ENCODE assay signal across 26 mouse cellular contexts in genomic region chr1:132903519-132903918, GRCm38 (mm10). TPM values are rescaled to one million over a fixed set of nuclear protein-coding genes. Genes with fewer than 3 reads are reported as not detected.
"Had no signal": no experiment of that assay in that cellular context is flagged by ENCODE, and none has a peak within 500 bp of the region (broad histone marks: within the 10 kb centered on the region; RNA-seq: fewer than 3 reads in every experiment).

No protein-coding gene starts in this region.

- H3K9me3 ChIP-seq: heart, embryonic 15.5 days; hindbrain, embryonic 13.5 days; hindbrain, embryonic 15.5 days; intestine, embryonic 15.5 days; limb, embryonic 10.5 days; limb, embryonic 12.5 days had no signal

- H3K4me1 ChIP-seq: intestine, embryonic 15.5 days had no signal

- H3K4me3 ChIP-seq: heart, adult 2 months; heart, embryonic 13.5 days; heart, embryonic 15.5 days; hindbrain, embryonic 13.5 days; hindbrain, embryonic 15.5 days; intestine, embryonic 15.5 days; left cerebral cortex, adult 2 months; limb, embryonic 10.5 days; limb, embryonic 12.5 days had no signal

- H3K27me3 ChIP-seq: heart, embryonic 15.5 days; hindbrain, embryonic 15.5 days; intestine, embryonic 15.5 days had no signal

- H3K36me3 ChIP-seq: heart, embryonic 13.5 days; heart, embryonic 15.5 days; hindbrain, embryonic 13.5 days; hindbrain, embryonic 15.5 days; intestine, embryonic 15.5 days; limb, embryonic 10.5 days; limb, embryonic 12.5 days had no signal

- ATAC-seq: forebrain, postnatal 0 days; inflammation-experienced regulatory T-cells, adult 6 months; intestine, embryonic 15.5 days; intestine, postnatal 0 days had no signal

- DNase-seq: forebrain, postnatal 0 days; gastrocnemius, postnatal 14 days; gastrocnemius, postnatal 36 days; heart, adult 11 months; heart, adult 2 months; heart, postnatal 14 days; heart, postnatal 36 days; kidney, adult 18-20 months; kidney, adult 8-10 months; kidney, postnatal 10 days; kidney, postnatal 25 days; kidney, postnatal 4 days; layer of hippocampus, adult 9-11 months; liver had no signal

- H3K27ac ChIP-seq: heart, adult 2 months; heart, embryonic 13.5 days; heart, embryonic 15.5 days; hindbrain, embryonic 13.5 days; hindbrain, embryonic 15.5 days; intestine, embryonic 15.5 days; left cerebral cortex, adult 2 months; limb, embryonic 10.5 days; limb, embryonic 12.5 days had no signal

- H3K9ac ChIP-seq: forebrain, postnatal 0 days; heart, embryonic 13.5 days; heart, embryonic 15.5 days; hindbrain, embryonic 13.5 days; hindbrain, embryonic 15.5 days; intestine, embryonic 15.5 days; limb, embryonic 12.5 days had no signal

- H3K4me2 ChIP-seq: heart, embryonic 11.5 days; heart, embryonic 13.5 days; heart, embryonic 15.5 days; hindbrain, embryonic 13.5 days; hindbrain, embryonic 15.5 days; intestine, embryonic 15.5 days; limb, embryonic 12.5 days had no signal

RNA-seq across cellular contexts. Expression of gene Lrrn2, which starts 23.4 kb away (rescaled TPM):
- total RNA-seq: hematopoietic stem cell, adult 5-6 weeks had no signal
